Mouse (Mus musculus) cerebellum, postnatal 14 days (tissue): ENCODE measurements around the gene Atp6v1f.

Experiments used
- DNase-seq, 2 experiments: peaks; one replicate each; pipeline ENCODE4 v3.0.0; 2021; ENCODE audit warnings: mixed read lengths in 2 of 2

Gene Atp6v1f

GRCm38 (mm10) chr6:29467583-29468354, at the start of gene Atp6v1f:
TSS of gene Atp6v1f (plus strand) at chr6:29467718.
- DNase-seq, result peak; percentile 97 to 98

- no peak for DNase-seq
These were observed 46.9 kb upstream of the Atp6v1f start for GRCm38 (mm10) chr6:29420596-29420995.

- no peak for DNase-seq
These were observed 42.4 kb upstream of the Atp6v1f start for GRCm38 (mm10) chr6:29425118-29425517.

GRCm38 (mm10) chr6:29426331-29426730, 41.2 kb upstream of the Atp6v1f start:
- DNase-seq, result no peak

- no peak for DNase-seq
These were observed 39.3 kb upstream of the Atp6v1f start for GRCm38 (mm10) chr6:29428171-29428570.

GRCm38 (mm10) chr6:29430681-29431420, 36.7 kb upstream of the Atp6v1f start:
- DNase-seq, result no peak

- DNase-seq, result peak in 1 of 2 experiments; percentile 19
These were observed 36.0 kb upstream of the Atp6v1f start for GRCm38 (mm10) chr6:29431473-29431872.

GRCm38 (mm10) chr6:29432156-29432555, 35.4 kb upstream of the Atp6v1f start:
- DNase-seq, result peak in 1 of 2 experiments; percentile 29

- DNase-seq, result no peak
These were observed 34.9 kb upstream of the Atp6v1f start for GRCm38 (mm10) chr6:29432676-29433037.

GRCm38 (mm10) chr6:29433038-29433803, 34.3 kb upstream of the Atp6v1f start, which contains the start of gene Flnc:
TSS of gene Flnc (plus strand) at chr6:29433256.
- peak; percentile 24 to 52 for DNase-seq

- DNase-seq, result peak; percentile 48 to 55
These were observed 33.4 kb upstream of the Atp6v1f start for GRCm38 (mm10) chr6:29433804-29434795.

GRCm38 (mm10) chr6:29434911-29435691, 32.4 kb upstream of the Atp6v1f start:
- peak; percentile 28 to 81 for DNase-seq

- DNase-seq, result no peak
These were observed 31.5 kb upstream of the Atp6v1f start for GRCm38 (mm10) chr6:29435940-29436451.

- DNase-seq, result peak in 1 of 2 experiments; percentile 40
These were observed 31.0 kb upstream of the Atp6v1f start for GRCm38 (mm10) chr6:29436461-29436934.

- peak; percentile 30 to 34 for DNase-seq
These were observed 28.3 kb upstream of the Atp6v1f start for GRCm38 (mm10) chr6:29439251-29439650.

GRCm38 (mm10) chr6:29439789-29440188, 27.7 kb upstream of the Atp6v1f start:
- DNase-seq, result no peak

GRCm38 (mm10) chr6:29444773-29445172, 22.7 kb upstream of the Atp6v1f start:
- DNase-seq, result peak; percentile 35 to 73

GRCm38 (mm10) chr6:29445354-29445753, 22.2 kb upstream of the Atp6v1f start:
- peak in 1 of 2 experiments; percentile 30 for DNase-seq

- no peak for DNase-seq
These were observed 17.7 kb upstream of the Atp6v1f start for GRCm38 (mm10) chr6:29449858-29450257.

- no peak for DNase-seq
These were observed 16.9 kb upstream of the Atp6v1f start for GRCm38 (mm10) chr6:29450667-29451066.

GRCm38 (mm10) chr6:29461502-29461901, 6.0 kb upstream of the Atp6v1f start:
- DNase-seq, result no peak
